Mouse (Mus musculus): Measurements from ENCODE around the gene Isoc2b.
"Not testable (repeated sequence)": the region's sequence is repeated elsewhere in the genome, so short reads cannot be mapped to it uniquely, and the experiment has no call there.

Isoc2b gene

DNA sequence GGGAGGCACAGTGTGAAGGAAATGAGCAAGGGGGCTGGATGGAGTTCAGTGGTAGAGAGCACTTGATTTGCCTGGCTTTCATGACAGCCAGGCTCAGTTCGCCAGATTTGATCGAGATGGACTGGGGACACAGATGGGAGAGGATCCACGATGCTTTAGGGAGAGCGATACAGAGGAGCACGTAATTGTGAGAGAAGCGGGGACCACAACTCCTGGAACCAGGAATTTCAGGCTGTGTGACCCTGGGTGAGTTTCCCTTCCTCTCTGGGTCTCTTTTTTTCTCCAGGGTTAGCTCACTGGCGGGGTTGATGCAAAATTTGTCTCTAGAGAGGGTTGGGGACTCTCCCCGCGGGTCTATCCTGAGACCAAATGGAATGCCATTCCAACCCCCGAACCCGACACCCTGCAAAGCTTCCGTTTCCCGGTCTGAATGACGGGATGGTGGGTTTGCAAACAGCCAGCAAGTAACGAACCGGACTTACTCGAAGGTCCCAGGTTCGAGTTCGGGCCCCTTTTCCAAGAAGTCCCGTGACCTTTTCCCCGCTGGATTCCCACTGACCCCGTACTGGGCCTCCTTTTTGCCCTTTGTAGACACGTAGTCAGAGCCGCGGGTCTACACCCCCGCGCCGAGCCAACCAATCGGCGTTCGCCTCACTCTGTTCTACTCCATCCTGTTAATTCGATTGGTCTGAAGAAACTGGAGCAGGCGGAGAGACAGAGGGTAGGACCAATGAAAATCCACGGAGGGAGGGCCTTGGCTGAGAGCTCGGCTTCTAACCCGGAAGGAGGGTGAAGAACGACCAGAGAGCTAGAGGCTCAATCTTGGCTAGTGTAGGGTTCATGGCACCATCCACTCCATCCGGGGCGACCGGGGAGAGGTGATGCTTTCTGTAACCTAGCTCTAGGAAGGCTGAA is 4.2 kb downstream of the Isoc2b start:
- DNase-seq (ENCODE audit: low spot score in 2 of 2), result peak; percentile 93 to 95

DNA sequence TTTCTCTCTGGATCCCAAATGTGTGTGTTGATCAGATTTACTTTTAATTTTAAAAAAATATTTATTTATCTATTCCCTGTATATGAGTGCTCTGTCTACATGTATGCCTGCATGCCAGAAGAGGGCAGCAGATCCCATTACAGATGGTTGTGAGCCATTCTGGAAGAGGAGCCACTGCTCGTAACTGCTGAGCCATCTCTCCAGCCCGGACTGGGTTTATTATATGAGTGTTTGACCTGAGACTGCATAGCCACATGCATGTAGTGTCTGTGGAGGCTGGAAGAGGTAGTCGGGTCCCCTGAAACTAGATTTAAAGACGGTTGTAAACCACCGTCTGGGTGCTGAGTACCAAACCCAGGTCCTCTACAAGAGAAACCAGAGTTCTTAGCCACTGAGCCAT is 5.0 kb downstream of the Isoc2b start:
- no peak for DNase-seq (ENCODE audit: low spot score in 2 of 2)

DNA sequence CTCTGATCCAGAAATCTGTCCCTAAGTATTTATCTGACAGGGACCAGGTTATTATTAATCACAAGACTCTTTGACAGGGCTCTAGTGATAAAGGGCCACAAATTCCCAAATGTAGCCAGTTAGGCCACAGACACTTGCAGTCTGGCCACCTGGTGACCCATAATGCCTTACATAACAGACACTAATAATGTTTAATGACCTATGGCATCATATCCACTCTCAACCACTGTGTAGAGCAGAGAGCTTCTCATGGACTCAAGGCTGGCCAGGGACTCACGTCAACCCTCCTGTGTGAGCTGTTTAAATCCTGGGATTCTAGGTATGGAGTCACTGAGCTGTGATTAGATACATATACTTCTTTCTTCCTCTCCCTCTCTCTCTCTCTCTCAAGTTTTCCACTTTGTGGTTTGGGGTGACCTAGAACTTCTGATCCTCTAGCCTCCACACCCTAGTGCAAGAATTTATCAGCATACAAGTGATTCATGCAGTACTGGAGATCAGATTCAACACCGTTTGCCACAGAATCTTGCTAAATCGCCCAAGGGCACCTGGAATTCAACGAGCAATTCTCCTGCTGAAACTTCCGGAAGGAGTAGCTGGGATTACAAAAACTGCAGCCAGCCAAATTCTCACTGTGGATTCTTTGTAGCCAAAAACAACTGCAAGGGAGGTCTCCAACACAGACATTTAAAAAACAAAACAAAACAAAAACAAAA is 5.8 kb downstream of the Isoc2b start:
- no peak for DNase-seq (ENCODE audit: low spot score in 2 of 2)

GRCm38 (mm10) chr7:4863541-4864080 is 6.4 kb downstream of the Isoc2b start:
- no peak for DNase-seq (ENCODE audit: low spot score in 2 of 2)

- no peak for DNase-seq (ENCODE audit: low spot score in 2 of 2)
Measured at GRCm38 (mm10) chr7:4863041-4863440, 7.0 kb downstream of the Isoc2b start.

DNA sequence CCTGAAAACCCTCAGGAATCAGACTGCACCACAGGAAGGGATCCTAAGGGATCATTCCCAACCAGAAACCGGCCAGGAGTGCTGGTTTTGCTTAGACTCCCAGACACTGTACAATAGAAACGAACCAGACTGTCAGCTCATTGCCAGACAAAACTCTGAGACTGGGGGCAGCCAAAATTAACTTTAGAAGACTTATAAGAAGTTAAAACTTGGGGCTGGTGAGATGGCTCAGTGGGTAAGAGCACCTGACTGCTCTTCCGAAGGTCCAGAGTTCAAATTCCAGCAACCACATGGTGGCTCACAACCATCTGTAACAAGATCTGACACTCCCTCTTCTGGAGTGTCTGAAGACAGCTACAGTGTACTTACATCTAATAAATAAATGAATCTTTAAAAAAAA is 9.1 kb downstream of the Isoc2b start:
- DNase-seq (ENCODE audit: low spot score in 2 of 2), result not testable (repeated sequence)

- DNase-seq (ENCODE audit: low spot score in 2 of 2), result no peak
Measured at GRCm38 (mm10) chr7:4859418-4859978, 10.6 kb downstream of the Isoc2b start.

- no peak for DNase-seq (ENCODE audit: low spot score in 2 of 2)
Measured at GRCm38 (mm10) chr7:4857321-4857720, 12.7 kb downstream of the Isoc2b start.

- no peak for DNase-seq (ENCODE audit: low spot score in 2 of 2)
Measured at GRCm38 (mm10) chr7:4856508-4856907, 13.6 kb downstream of the Isoc2b start.

DNA sequence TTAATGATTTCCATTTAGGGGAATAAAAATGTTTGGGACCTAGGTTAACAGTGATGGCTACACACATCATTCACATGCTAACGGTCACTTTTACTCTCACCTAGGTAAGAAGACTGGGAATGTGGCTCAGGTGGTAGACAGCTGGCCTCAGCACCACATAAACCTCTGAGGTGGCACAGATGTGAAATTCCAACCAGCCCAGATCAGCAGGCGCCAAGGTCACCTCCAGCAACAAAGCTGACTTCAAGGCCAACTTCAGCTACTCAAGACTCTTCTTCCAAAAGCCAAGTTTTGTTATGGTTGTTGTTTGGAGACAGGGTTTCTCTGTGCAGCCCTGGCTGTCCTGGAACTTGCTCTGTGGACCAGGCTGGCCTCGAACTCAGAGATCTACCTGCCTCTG is 16.4 kb downstream of the Isoc2b start:
- no peak for DNase-seq (ENCODE audit: low spot score in 2 of 2)

GRCm38 (mm10) chr7:4851315-4851688 is 18.8 kb downstream of the Isoc2b start:
- DNase-seq (ENCODE audit: low spot score in 2 of 2), result no peak

- no peak for DNase-seq (ENCODE audit: low spot score in 2 of 2)
Measured at GRCm38 (mm10) chr7:4850621-4851314, 19.3 kb downstream of the Isoc2b start.

DNA sequence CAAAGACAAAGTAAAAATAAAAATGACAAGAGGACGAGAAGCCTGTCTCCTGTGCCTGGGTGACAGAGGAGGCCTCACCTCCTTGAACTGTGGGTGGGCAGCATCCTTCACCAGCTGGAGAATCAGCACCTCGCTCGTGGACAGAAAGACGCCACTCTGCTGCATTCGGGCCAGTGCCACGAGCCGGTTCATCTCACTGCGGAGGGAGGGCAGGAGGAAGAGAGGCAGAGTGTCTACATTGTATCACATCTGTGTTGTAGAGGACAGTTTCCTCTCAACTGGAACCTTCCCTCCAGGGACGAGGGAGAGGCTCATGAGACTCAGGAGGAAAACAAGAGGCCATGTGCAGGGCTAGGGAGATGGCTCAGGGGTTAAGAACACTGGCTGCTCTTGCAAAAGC is 20.7 kb downstream of the Isoc2b start:
- no peak for DNase-seq (ENCODE audit: low spot score in 2 of 2)

DNA sequence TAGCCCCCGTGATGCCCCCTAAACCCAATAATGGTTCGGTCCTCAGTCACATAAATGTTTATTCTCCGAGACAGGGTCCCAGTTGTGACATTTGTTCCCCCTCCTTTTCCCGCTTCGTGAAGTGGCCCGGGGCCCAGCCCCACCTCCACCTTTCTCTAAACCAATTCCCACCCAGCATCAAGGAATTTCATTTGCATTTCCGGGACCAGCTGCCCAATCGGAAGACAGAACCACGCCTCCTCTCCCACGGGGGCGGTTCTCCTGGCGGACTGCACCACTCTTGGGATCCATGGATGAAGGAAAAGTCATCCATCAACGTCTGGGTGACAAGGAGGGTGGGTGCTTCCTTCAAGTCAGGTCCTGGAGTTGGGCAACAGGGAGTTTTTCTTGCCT is 25.1 kb downstream of the Isoc2b start:
- peak; percentile 94 for DNase-seq (ENCODE audit: low spot score in 2 of 2)

DNA sequence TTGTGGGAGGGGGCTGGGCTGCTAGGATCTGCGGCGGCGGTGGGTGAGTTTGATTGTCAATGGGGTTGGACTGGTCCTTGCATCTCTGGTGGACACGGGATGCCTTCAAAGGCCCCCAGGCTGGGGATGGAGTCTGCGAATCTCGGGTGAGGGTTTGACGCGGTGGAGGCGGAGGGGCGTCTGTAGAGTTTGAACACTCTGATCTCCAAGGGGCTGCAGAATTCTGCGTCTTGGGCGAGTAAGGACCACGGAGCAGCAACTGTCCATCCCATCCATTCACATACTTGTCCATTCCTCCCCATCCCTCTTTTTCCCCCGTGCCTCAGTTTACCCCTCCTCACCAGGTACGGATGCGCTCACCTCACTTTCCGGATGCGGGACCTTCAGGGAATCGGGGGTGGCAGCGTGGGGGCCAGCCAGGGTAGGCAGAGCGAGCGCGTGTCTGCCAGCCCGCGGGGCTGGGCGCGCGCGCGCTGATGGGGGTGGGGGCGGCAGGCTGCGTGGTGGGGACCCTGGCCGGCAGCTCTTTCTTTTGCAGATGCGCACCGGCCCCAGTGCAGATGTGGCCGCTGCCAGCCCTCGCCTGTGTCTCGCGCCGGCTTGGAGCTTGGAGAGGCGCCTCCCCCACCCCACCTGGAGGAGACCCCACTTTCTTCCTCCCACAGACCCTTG is 25.7 kb downstream of the Isoc2b start, which contains the start of gene Shisa7:
Gene Shisa7 (minus strand): TSS at position 452 of the 672 bp plus-strand sequence.
- DNase-seq (ENCODE audit: low spot score in 2 of 2), result peak; percentile 25 to 56

GRCm38 (mm10) chr7:4843604-4844244 is 26.3 kb downstream of the Isoc2b start:
- peak; percentile 86 to 88 for DNase-seq (ENCODE audit: low spot score in 2 of 2)

DNA sequence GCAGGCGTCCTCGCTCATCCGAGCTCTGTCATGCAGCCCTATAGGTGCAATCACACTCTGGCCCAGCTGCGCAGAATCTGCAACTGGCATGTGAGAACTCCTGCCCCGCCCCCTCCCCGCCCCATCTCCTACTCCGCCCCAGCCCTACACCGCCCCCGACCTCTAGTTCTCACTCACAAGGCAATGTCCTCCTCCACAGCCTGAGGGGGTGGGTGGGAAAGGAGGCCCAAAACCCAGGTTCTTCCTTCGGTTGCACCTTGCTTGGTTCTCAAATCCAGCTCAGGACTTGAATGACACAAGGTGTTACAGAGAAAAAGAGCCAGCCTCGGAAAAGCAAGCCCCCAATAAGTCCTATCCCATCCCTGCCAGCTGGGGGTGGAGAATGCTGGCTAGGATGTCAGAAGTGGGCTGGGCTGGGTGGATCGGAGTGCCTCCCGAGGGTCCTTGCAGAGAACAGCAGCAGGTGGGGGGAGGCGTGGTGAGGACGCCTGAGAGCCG is 27.4 kb downstream of the Isoc2b start:
- peak; percentile 59 to 62 for DNase-seq (ENCODE audit: low spot score in 2 of 2)

GRCm38 (mm10) chr7:4842077-4842476 is 28.0 kb downstream of the Isoc2b start:
- peak in 1 of 2 experiments; percentile 57 for DNase-seq (ENCODE audit: low spot score in 2 of 2)

- no peak for DNase-seq (ENCODE audit: low spot score in 2 of 2)
Measured at GRCm38 (mm10) chr7:4837639-4838038, 32.4 kb downstream of the Isoc2b start.

- DNase-seq (ENCODE audit: low spot score in 2 of 2), result peak; percentile 34 to 35
Measured at GRCm38 (mm10) chr7:4836351-4836792, 33.7 kb downstream of the Isoc2b start.
